Mouse (Mus musculus) intestine, embryonic 16.5 days (tissue): ENCODE data around the gene Slc12a7. TPM values are rescaled to one million over a fixed set of nuclear protein-coding genes. Genes with fewer than 3 reads are reported as not detected.
A peak's percentile ranks its signal among the peaks of the same experiment; 100 is the strongest.

ENCODE experiments used
- ATAC-seq: fragments of 200-750 bp; cut with Nextera tagmentation; 2 replicates; pipeline ENCODE4 v1.8.0; 2017; ENCODE audit warnings: moderate TSS enrichment, moderate library complexity
- H3K27ac ChIP-seq: fragments of 300-500 bp; sonication (generic); 2 replicates; pipeline ENCODE4 v1.5.1; 2014; ENCODE audit warnings: mild to moderate bottlenecking, low read length
- H3K27me3 ChIP-seq: fragments of 300-500 bp; sonication (generic); replicated peaks from 2 replicates; pipeline ENCODE4 v1.6.1; 2014; ENCODE audit warnings: low read length, control low read depth, mixed read lengths; ENCODE audit not compliant: control insufficient read depth, insufficient read depth
- H3K36me3 ChIP-seq: fragments of 300-500 bp; sonication (generic); 2 replicates; pipeline ENCODE4 v1.6.1; 2014; ENCODE audit warnings: low read length, control low read depth; ENCODE audit not compliant: control insufficient read depth, insufficient read depth
- H3K4me1 ChIP-seq: fragments of 300-500 bp; sonication (generic); 2 replicates; pipeline ENCODE4 v1.6.1; 2014; ENCODE audit warnings: low read length, control low read depth, mixed read lengths; ENCODE audit not compliant: control insufficient read depth, insufficient read depth
- H3K4me2 ChIP-seq: fragments of 300-500 bp; sonication (generic); 2 replicates; pipeline ENCODE4 v1.6.1; 2014; ENCODE audit warnings: low read depth, low read length, control low read depth
- H3K4me3 ChIP-seq: fragments of 300-500 bp; sonication (generic); 2 replicates; pipeline ENCODE4 v1.5.1; 2014; ENCODE audit warnings: mild to moderate bottlenecking, low read length
- H3K9ac ChIP-seq: fragments of 300-500 bp; sonication (generic); 2 replicates; pipeline ENCODE4 v1.6.1; 2014; ENCODE audit warnings: low read depth, low read length
- H3K9me3 ChIP-seq: fragments of 300-500 bp; sonication (generic); 2 replicates; pipeline ENCODE4 v1.6.1; 2016; ENCODE audit warnings: low read length, control low read depth; ENCODE audit not compliant: control insufficient read depth
- WGBS: fragments of 180-500 bp; shearing (Covaris S2); extraction: QIAGEN DNeasy Blood & Tissue Kit; methylation state at CpG from one replicate; pipeline ENCODE4 v1.1.7; 2014; 5-methylcytosine and 5-hydroxymethylcytosine counted together
- polyA plus RNA-seq: library from polyadenylated mRNA; unstranded; fragments of >200 nt; fragmentation: Nextera tagmentation; extraction: Ambion mirVana; gene quantifications from 2 replicates; pipeline ENCODE4 v1.2.1, GENCODE M21; 2015

Slc12a7 gene
- polyA plus RNA-seq, 1 experiment from 2014 or later: 28.7 TPM

- no peak for ATAC-seq
- 50% methylated on average over 4 of the region's 4 CpGs for WGBS
- Histone ChIP-seq H3K27me3 (no peaks in the 10 kb centered on the region), H3K4me1 (peaks cover 63% of the 10 kb centered on the region), H3K27ac (peak overlapping the region; percentile 12; the same call in 1 of the 2 replicates), H3K9ac (peak overlapping the region; percentile 32; the same call in 1 of the 2 replicates), H3K36me3 (no peaks in the 10 kb centered on the region), H3K9me3 (no peaks in the 10 kb centered on the region), H3K4me2 (no peak overlapping the region), H3K4me3 (no peak overlapping the region)
Observed at GRCm38 (mm10) chr13:73773519-73774205, 40.8 kb downstream of the Slc12a7 start.

GRCm38 (mm10) chr13:73775786-73776185, 42.9 kb downstream of the Slc12a7 start:
- Histone ChIP-seq H3K9ac (no peak overlapping the region), H3K4me3 (no peak overlapping the region), H3K27ac (no peak overlapping the region; the same call in 1 of the 2 replicates), H3K4me1 (peaks cover 50% of the 10 kb centered on the region), H3K27me3 (no peaks in the 10 kb centered on the region), H3K9me3 (no peaks in the 10 kb centered on the region), H3K4me2 (no peak overlapping the region), H3K36me3 (no peaks in the 10 kb centered on the region)
- no peak for ATAC-seq
- WGBS: 72% methylated on average over 4 of the region's 4 CpGs

- no peaks in the 10 kb centered on the region for H3K27me3 ChIP-seq
- H3K9me3 ChIP-seq: no peaks in the 10 kb centered on the region
- H3K4me1 ChIP-seq: peaks cover 32% of the 10 kb centered on the region
- 77% methylated on average over 3 of the region's 3 CpGs for WGBS
- no peak overlapping the region for H3K27ac ChIP-seq
- H3K36me3 ChIP-seq: no peaks in the 10 kb centered on the region
- no peak overlapping the region for H3K9ac ChIP-seq
- H3K4me2 ChIP-seq: no peak overlapping the region
- ATAC-seq: no peak
- no peak overlapping the region for H3K4me3 ChIP-seq
Observed at GRCm38 (mm10) chr13:73777578-73777977, 44.7 kb downstream of the Slc12a7 start.

- H3K27ac ChIP-seq: no peak overlapping the region
Observed at GRCm38 (mm10) chr13:73782486-73782885, 49.6 kb downstream of the Slc12a7 start.

GRCm38 (mm10) chr13:73792176-73792575, 59.3 kb downstream of the Slc12a7 start:
- no peak overlapping the region for H3K4me2 ChIP-seq
- H3K4me3 ChIP-seq: no peak overlapping the region
- no peaks in the 10 kb centered on the region for H3K9me3 ChIP-seq
- no peak overlapping the region for H3K9ac ChIP-seq
- ATAC-seq: no peak
- peaks cover 37% of the 10 kb centered on the region for H3K36me3 ChIP-seq
- H3K27me3 ChIP-seq: no peaks in the 10 kb centered on the region
- no peak overlapping the region for H3K27ac ChIP-seq
- WGBS: 96% methylated on average over 4 of the region's 4 CpGs
- H3K4me1 ChIP-seq: no peaks in the 10 kb centered on the region

More at GRCm38 (mm10) chr13:73782486-73782885, 49.6 kb downstream of the Slc12a7 start:
- H3K27me3 ChIP-seq: no peaks in the 10 kb centered on the region
- no peak for ATAC-seq
- 66% methylated on average over 5 of the region's 5 CpGs for WGBS
- H3K4me3 ChIP-seq: no peak overlapping the region
- no peaks in the 10 kb centered on the region for H3K9me3 ChIP-seq
- H3K36me3 ChIP-seq: no peaks in the 10 kb centered on the region; the same call in 1 of the 2 replicates
- no peak overlapping the region for H3K4me2 ChIP-seq
- no peak overlapping the region for H3K9ac ChIP-seq
- H3K4me1 ChIP-seq: peaks cover 8% of the 10 kb centered on the region; the same call in 1 of the 2 replicates

GRCm38 (mm10) chr13:73793171-73793570, 60.3 kb downstream of the Slc12a7 start:
- ATAC-seq: no peak
- no peak overlapping the region for H3K9ac ChIP-seq
- no peak overlapping the region for H3K4me3 ChIP-seq
- no peaks in the 10 kb centered on the region for H3K4me1 ChIP-seq
- no peaks in the 10 kb centered on the region for H3K27me3 ChIP-seq
- no peak overlapping the region for H3K27ac ChIP-seq
- H3K4me2 ChIP-seq: no peak overlapping the region
- H3K36me3 ChIP-seq: peaks cover 41% of the 10 kb centered on the region
- WGBS: 91% methylated on average over 5 of the region's 5 CpGs
- no peaks in the 10 kb centered on the region for H3K9me3 ChIP-seq

GRCm38 (mm10) chr13:73799110-73799509, 66.2 kb downstream of the Slc12a7 start:
- no peaks in the 10 kb centered on the region for H3K4me1 ChIP-seq
- no peaks in the 10 kb centered on the region for H3K27me3 ChIP-seq
- 86% methylated on average over 5 of the region's 5 CpGs for WGBS
- no peak overlapping the region for H3K9ac ChIP-seq
- H3K27ac ChIP-seq: no peak overlapping the region
- no peak overlapping the region for H3K4me2 ChIP-seq
- ATAC-seq: no peak
- no peaks in the 10 kb centered on the region for H3K9me3 ChIP-seq
- no peak overlapping the region for H3K4me3 ChIP-seq
- peaks cover 33% of the 10 kb centered on the region for H3K36me3 ChIP-seq

GRCm38 (mm10) chr13:73803450-73804178, 70.7 kb downstream of the Slc12a7 start:
- Histone ChIP-seq H3K36me3 (peaks cover 19% of the 10 kb centered on the region), H3K27ac (peak overlapping the region; percentile 27; the same call in 1 of the 2 replicates), H3K27me3 (no peaks in the 10 kb centered on the region), H3K9me3 (no peaks in the 10 kb centered on the region), H3K4me2 (no peak overlapping the region), H3K9ac (no peak overlapping the region), H3K4me3 (no peak overlapping the region), H3K4me1 (no peaks in the 10 kb centered on the region)
- peak; percentile 74 for ATAC-seq
- WGBS: 76% methylated on average over 8 of the region's 8 CpGs

GRCm38 (mm10) chr13:73804914-73805313, 72.0 kb downstream of the Slc12a7 start:
- Histone ChIP-seq H3K27ac (no peak overlapping the region), H3K9ac (no peak overlapping the region), H3K4me3 (no peak overlapping the region), H3K4me1 (no peaks in the 10 kb centered on the region), H3K36me3 (peaks cover 14% of the 10 kb centered on the region; the same call in 1 of the 2 replicates), H3K4me2 (no peak overlapping the region), H3K9me3 (no peaks in the 10 kb centered on the region), H3K27me3 (no peaks in the 10 kb centered on the region)
- ATAC-seq: no peak
- WGBS: 94% methylated on average over 5 of the region's 5 CpGs
